Mouse (Mus musculus) neural tube, embryonic 14.5 days (tissue): ENCODE measurements at regions not wholly inside any gene's neighbourhood (a gene's known extent, or its start where the extent isn't known, plus 50 kb on each side); places are given as distances from the start of the nearest gene placed in this dataset.

Source experiments
- ATAC-seq: fragments of 200-750 bp; cut with Nextera tagmentation; 2 replicates; pipeline ENCODE4 v1.8.0; 2017; ENCODE audit warnings: low read depth, mild to moderate bottlenecking, moderate TSS enrichment, moderate library complexity
- H3K27ac ChIP-seq: fragments of 300-500 bp; sonication (generic); 2 replicates; pipeline ENCODE4 v1.5.1; 2014; ENCODE audit warnings: low read depth, mild to moderate bottlenecking, control low read depth, low read length, moderate library complexity, mixed read lengths
- H3K27me3 ChIP-seq: fragments of 300-500 bp; sonication (generic); 2 replicates; pipeline ENCODE4 v1.6.1; 2014; ENCODE audit warnings: low read length; ENCODE audit not compliant: control insufficient read depth, insufficient read depth
- H3K36me3 ChIP-seq: fragments of 300-500 bp; sonication (generic); 2 replicates; pipeline ENCODE4 v1.6.1; 2014; ENCODE audit warnings: low read length, mixed read lengths; ENCODE audit not compliant: control insufficient read depth, insufficient read depth
- H3K4me1 ChIP-seq: fragments of 300-500 bp; sonication (generic); 2 replicates; pipeline ENCODE4 v1.6.1; 2014; ENCODE audit warnings: low read length; ENCODE audit not compliant: control insufficient read depth, insufficient read depth
- H3K4me2 ChIP-seq: fragments of 300-500 bp; sonication (generic); 2 replicates; pipeline ENCODE4 v1.6.1; 2014; ENCODE audit warnings: mild to moderate bottlenecking, low read depth, low read length, control low read depth
- H3K4me3 ChIP-seq: fragments of 300-500 bp; sonication (generic); 2 replicates; pipeline ENCODE4 v1.5.1; 2014; ENCODE audit warnings: low read depth, low read length, control low read depth, mixed read lengths
- H3K9ac ChIP-seq: fragments of 300-500 bp; sonication (generic); replicated peaks from 2 replicates; pipeline ENCODE4 v1.6.1; 2014; ENCODE audit warnings: low read depth, mild to moderate bottlenecking, control low read depth, low read length, mixed read lengths
- H3K9me3 ChIP-seq: fragments of 300-500 bp; sonication (generic); 2 replicates; pipeline ENCODE4 v1.6.1; 2016; ENCODE audit warnings: low read length; ENCODE audit not compliant: control insufficient read depth
- WGBS: fragments of 180-500 bp; shearing (Covaris S2); extraction: QIAGEN DNeasy Blood & Tissue Kit; methylation state at CpG from one replicate; pipeline ENCODE4 v1.1.7; 2014; 5-methylcytosine and 5-hydroxymethylcytosine counted together

- Histone ChIP-seq H3K9ac (no peak overlapping the region), H3K27ac (no peak overlapping the region), H3K4me1 (no peaks in the 10 kb centered on the region), H3K9me3 (no peaks in the 10 kb centered on the region), H3K4me3 (no peak overlapping the region), H3K4me2 (no peak overlapping the region), H3K27me3 (no peaks in the 10 kb centered on the region), H3K36me3 (no peaks in the 10 kb centered on the region)
- ATAC-seq: no peak
- 79% methylated on average over 2 of the region's 2 CpGs for WGBS
Measured at GRCm38 (mm10) chr1:35366559-35366958, 516.8 kb downstream of the Plekhb2 start.

- no peak overlapping the region for H3K9ac ChIP-seq
- H3K4me2 ChIP-seq: no peak overlapping the region
- WGBS: 76% methylated on average over 4 of the region's 4 CpGs
- ATAC-seq: no peak
- no peaks in the 10 kb centered on the region for H3K36me3 ChIP-seq
- H3K4me3 ChIP-seq: no peak overlapping the region
- no peaks in the 10 kb centered on the region for H3K4me1 ChIP-seq
- no peaks in the 10 kb centered on the region for H3K27me3 ChIP-seq
- no peaks in the 10 kb centered on the region for H3K9me3 ChIP-seq
- no peak overlapping the region for H3K27ac ChIP-seq
Measured at GRCm38 (mm10) chr1:35372751-35373150, 523.0 kb downstream of the Plekhb2 start.

DNA sequence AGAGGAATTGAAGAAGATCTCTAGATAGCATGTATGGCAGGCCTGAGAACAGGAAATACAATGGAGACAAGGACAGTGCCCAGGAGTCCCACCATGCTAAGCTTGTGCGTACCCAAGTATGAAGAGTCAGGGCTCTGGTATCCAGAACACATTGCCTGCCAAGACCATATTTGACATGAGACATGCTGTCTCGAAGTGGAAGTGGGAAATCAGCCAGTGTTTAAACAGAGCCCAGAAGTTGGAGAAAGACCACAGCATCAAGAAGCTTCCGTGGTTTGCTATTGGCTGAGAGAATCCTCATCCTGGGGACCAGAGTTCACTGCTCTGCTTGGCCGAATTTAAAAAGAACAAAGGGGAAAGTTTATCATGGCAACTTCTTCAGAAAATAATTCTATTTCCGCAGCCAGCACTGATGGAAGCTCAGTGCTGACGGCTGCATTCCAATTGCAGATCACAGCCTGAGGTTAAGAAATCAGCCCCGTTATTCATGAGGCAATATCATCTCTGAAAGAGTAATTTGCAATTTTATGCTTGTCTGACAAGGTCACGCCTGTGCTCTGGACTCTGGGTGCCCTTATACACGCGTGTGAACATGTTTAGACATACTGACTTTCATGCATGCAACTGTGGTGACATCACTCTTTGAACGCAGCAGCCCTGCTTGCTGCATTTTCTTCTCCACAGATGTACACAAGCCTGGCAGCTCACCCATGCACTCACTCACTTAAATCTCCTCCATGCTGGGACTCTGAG lies 531.0 kb downstream of the Plekhb2 start:
- WGBS: 72% methylated on average over 11 of the region's 11 CpGs
- Histone ChIP-seq H3K36me3 (no peaks in the 10 kb centered on the region), H3K27ac (no peak overlapping the region), H3K4me2 (no peak overlapping the region), H3K4me3 (no peak overlapping the region), H3K9ac (no peak overlapping the region), H3K9me3 (no peaks in the 10 kb centered on the region), H3K4me1 (no peaks in the 10 kb centered on the region), H3K27me3 (no peaks in the 10 kb centered on the region)
- no peak for ATAC-seq

GRCm38 (mm10) chr1:35385430-35385829 lies 535.7 kb downstream of the Plekhb2 start:
- Histone ChIP-seq H3K4me3 (no peak overlapping the region), H3K27me3 (no peaks in the 10 kb centered on the region), H3K4me2 (peak overlapping the region; percentile 1; the same call in 1 of the 2 replicates), H3K27ac (no peak overlapping the region), H3K9ac (no peak overlapping the region), H3K4me1 (no peaks in the 10 kb centered on the region), H3K36me3 (no peaks in the 10 kb centered on the region), H3K9me3 (no peaks in the 10 kb centered on the region)
- WGBS: 16% methylated on average over 9 of the region's 9 CpGs
- ATAC-seq: peak; percentile 60; the same call in 1 of the 2 replicates

GRCm38 (mm10) chr1:35388181-35388580 lies 538.4 kb downstream of the Plekhb2 start:
- no peak overlapping the region for H3K27ac ChIP-seq
- H3K4me1 ChIP-seq: no peaks in the 10 kb centered on the region
- H3K4me3 ChIP-seq: no peak overlapping the region
- no peaks in the 10 kb centered on the region for H3K27me3 ChIP-seq
- H3K36me3 ChIP-seq: no peaks in the 10 kb centered on the region
- 0 out of 2 replicates have a peak, but pooled peaks have one; percentile 32 for ATAC-seq
- H3K4me2 ChIP-seq: no peak overlapping the region
- no peak overlapping the region for H3K9ac ChIP-seq
- no peaks in the 10 kb centered on the region for H3K9me3 ChIP-seq
- 26% methylated on average over 6 of the region's 6 CpGs for WGBS

DNA sequence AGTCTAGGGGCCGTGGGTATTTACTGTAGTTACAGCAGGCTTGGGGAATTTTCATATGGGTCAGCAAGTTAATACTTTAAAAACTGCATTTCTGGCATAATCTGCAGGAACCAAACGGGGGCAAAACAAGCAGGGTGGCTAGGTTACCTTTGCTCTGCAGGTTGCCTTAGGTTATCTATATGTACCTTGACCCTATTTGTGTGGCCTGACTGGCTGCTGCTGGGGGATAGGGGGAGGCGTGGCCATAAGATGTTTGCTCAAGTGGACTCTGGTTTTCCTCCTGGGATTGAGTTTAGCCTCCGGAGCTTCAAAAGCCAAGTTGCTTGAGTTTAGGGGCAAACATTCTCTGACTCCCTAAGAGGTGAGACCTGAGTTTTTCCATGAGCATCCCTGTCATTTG lies 540.6 kb downstream of the Plekhb2 start:
- Histone ChIP-seq H3K27me3 (no peaks in the 10 kb centered on the region), H3K4me2 (no peak overlapping the region), H3K4me1 (no peaks in the 10 kb centered on the region), H3K9ac (no peak overlapping the region), H3K36me3 (no peaks in the 10 kb centered on the region), H3K27ac (no peak overlapping the region), H3K9me3 (no peaks in the 10 kb centered on the region), H3K4me3 (no peak overlapping the region)
- WGBS: 85% methylated on average over 4 of the region's 4 CpGs
- no peak for ATAC-seq

DNA sequence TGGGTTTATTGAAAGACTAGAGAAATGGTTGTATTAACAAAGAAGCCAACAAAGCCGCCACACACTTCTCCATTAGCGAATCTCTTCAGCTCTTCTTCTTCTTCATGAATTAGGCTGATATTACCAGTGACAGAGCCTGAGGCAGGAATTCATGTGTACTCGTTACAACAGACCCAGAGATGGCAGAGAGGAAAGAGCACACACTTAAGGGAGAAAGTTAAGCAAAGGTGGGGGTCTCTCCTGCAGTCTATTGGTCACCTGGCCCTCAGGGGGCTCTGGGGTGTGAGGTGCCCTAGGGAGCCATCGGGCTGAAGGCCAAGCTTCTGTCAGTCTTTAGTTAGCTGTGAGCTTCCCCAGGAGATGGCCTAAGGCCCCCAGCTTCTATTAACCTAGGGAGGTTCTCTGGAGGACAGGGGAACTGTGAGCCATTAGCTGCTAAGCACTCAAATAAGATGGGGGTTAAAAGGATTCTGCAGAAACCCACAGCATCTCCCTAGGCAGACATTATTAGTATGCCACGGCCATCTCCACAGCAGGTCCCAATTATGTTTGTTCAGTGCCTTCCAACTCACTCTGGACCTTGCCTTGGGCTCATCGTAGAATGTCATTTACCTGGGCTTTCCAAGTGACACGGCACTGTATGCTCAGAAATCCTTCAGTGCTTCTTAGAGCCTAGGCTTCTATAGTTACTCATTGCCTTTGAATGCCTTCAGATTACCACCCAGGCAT lies 541.2 kb downstream of the Plekhb2 start:
- Histone ChIP-seq H3K4me3 (no peak overlapping the region), H3K27me3 (no peaks in the 10 kb centered on the region), H3K36me3 (no peaks in the 10 kb centered on the region), H3K4me1 (no peaks in the 10 kb centered on the region), H3K4me2 (no peak overlapping the region), H3K9ac (no peak overlapping the region), H3K27ac (no peak overlapping the region), H3K9me3 (no peaks in the 10 kb centered on the region)
- no peak for ATAC-seq
- WGBS: 65% methylated on average over 7 of the region's 7 CpGs

- no peaks in the 10 kb centered on the region for H3K9me3 ChIP-seq
- H3K4me3 ChIP-seq: no peak overlapping the region
- H3K27me3 ChIP-seq: no peaks in the 10 kb centered on the region
- H3K4me2 ChIP-seq: no peak overlapping the region
- WGBS: 34% methylated on average over 6 of the region's 6 CpGs
- ATAC-seq: no peak
- H3K27ac ChIP-seq: no peak overlapping the region
- H3K9ac ChIP-seq: no peak overlapping the region
- H3K36me3 ChIP-seq: no peaks in the 10 kb centered on the region
- H3K4me1 ChIP-seq: no peaks in the 10 kb centered on the region
Measured at GRCm38 (mm10) chr1:35393550-35394118, 543.9 kb downstream of the Plekhb2 start.
